Mouse (Mus musculus) bone marrow, adult 2 months (tissue): ENCODE measurements around the gene Txndc2.

Experiments
- CTCF ChIP-seq: fragments of 200-500 bp; IDR thresholded peaks from 2 replicates; pipeline ENCODE4 v1.5.1; 2011; ENCODE audit warnings: low read length, control low read depth; ENCODE audit not compliant: control insufficient read depth, insufficient read depth
- POLR2A ChIP-seq: fragments of 200-500 bp; IDR thresholded peaks from 2 replicates; pipeline ENCODE4 v1.6.1; 2011; ENCODE audit warnings: low read depth, mild to moderate bottlenecking, control low read depth, low read length, borderline replicate concordance; ENCODE audit not compliant: control insufficient read depth

GRCm38 (mm10) chr17:65647961-65648360 lies 6.0 kb upstream of the Txndc2 start:
- TF ChIP-seq CTCF (no peak), POLR2A (no peak)
